Mouse (Mus musculus): ENCODE results near the gene Slc41a2. TPM values are rescaled to one million over a fixed set of nuclear protein-coding genes. Genes with fewer than 3 reads are reported as not detected.

Gene Slc41a2
- polyA plus RNA-seq, 1 experiment = not detected

GRCm38 (mm10) chr10:83185121-83185520, 152.6 kb downstream of the Slc41a2 start:
- Histone ChIP-seq H3K9ac (ENCODE audit: low read depth, poor library complexity, severe bottlenecking) (no peak overlapping the region), H3K9me3 (replicated peaks; ENCODE audit: control insufficient read depth, insufficient read depth, low read length, poor library complexity, severe bottlenecking) (no peaks in the 10 kb centered on the region), H3K27me3 (ENCODE audit: control insufficient read depth, insufficient read depth, low read length, poor library complexity, severe bottlenecking) (no peaks in the 10 kb centered on the region), H3K27ac (ENCODE audit: insufficient read depth, low read length) (no peak overlapping the region), H3K4me3 (ENCODE audit: low read depth, low read length) (no peak overlapping the region), H3K4me1 (ENCODE audit: control insufficient read depth, insufficient read depth, low read length) (no peaks in the 10 kb centered on the region), H3K36me3 (ENCODE audit: control insufficient read depth, insufficient read depth, low read length, poor library complexity, severe bottlenecking) (no peaks in the 10 kb centered on the region)
- TF ChIP-seq EP300 (IDR thresholded peaks at IDR 0.05; ENCODE audit: insufficient read depth, low read depth, low read length) (no peak), CTCF (IDR thresholded peaks at IDR 0.05; ENCODE audit: low read depth, low read length) (no peak), POLR2A (IDR thresholded peaks at IDR 0.05; ENCODE audit: insufficient read depth, low read length) (no peak)

- Histone ChIP-seq H3K9me3 (replicated peaks; ENCODE audit: control insufficient read depth, insufficient read depth, low read length, poor library complexity, severe bottlenecking) (no peaks in the 10 kb centered on the region), H3K4me1 (ENCODE audit: control insufficient read depth, insufficient read depth, low read length) (no peaks in the 10 kb centered on the region), H3K27me3 (ENCODE audit: control insufficient read depth, insufficient read depth, low read length, poor library complexity, severe bottlenecking) (no peaks in the 10 kb centered on the region), H3K27ac (ENCODE audit: insufficient read depth, low read length) (no peak overlapping the region), H3K9ac (ENCODE audit: low read depth, poor library complexity, severe bottlenecking) (no peak overlapping the region), H3K4me3 (ENCODE audit: low read depth, low read length) (no peak overlapping the region), H3K36me3 (ENCODE audit: control insufficient read depth, insufficient read depth, low read length, poor library complexity, severe bottlenecking) (no peaks in the 10 kb centered on the region)
- TF ChIP-seq EP300 (IDR thresholded peaks at IDR 0.05; ENCODE audit: insufficient read depth, low read depth, low read length) (no peak), CTCF (IDR thresholded peaks at IDR 0.05; ENCODE audit: low read depth, low read length) (no peak), POLR2A (IDR thresholded peaks at IDR 0.05; ENCODE audit: insufficient read depth, low read length) (no peak)
Observed at GRCm38 (mm10) chr10:83184480-83185069, 153.1 kb downstream of the Slc41a2 start.

GRCm38 (mm10) chr10:83183634-83184479, 153.8 kb downstream of the Slc41a2 start:
- H3K27ac ChIP-seq (ENCODE audit: insufficient read depth, low read length) = no peak overlapping the region
- no peaks in the 10 kb centered on the region for H3K4me1 ChIP-seq (ENCODE audit: control insufficient read depth, insufficient read depth, low read length)
- TF ChIP-seq POLR2A (IDR thresholded peaks at IDR 0.05; ENCODE audit: insufficient read depth, low read length) = no peak
- no peak for TF ChIP-seq CTCF (IDR thresholded peaks at IDR 0.05; ENCODE audit: low read depth, low read length)
- TF ChIP-seq EP300 (IDR thresholded peaks at IDR 0.05; ENCODE audit: insufficient read depth, low read depth, low read length) = no peak
- H3K27me3 ChIP-seq (ENCODE audit: control insufficient read depth, insufficient read depth, low read length, poor library complexity, severe bottlenecking) = no peaks in the 10 kb centered on the region
- no peaks in the 10 kb centered on the region for H3K36me3 ChIP-seq (ENCODE audit: control insufficient read depth, insufficient read depth, low read length, poor library complexity, severe bottlenecking)
- H3K9me3 ChIP-seq (replicated peaks; ENCODE audit: control insufficient read depth, insufficient read depth, low read length, poor library complexity, severe bottlenecking) = no peaks in the 10 kb centered on the region
- H3K4me3 ChIP-seq (ENCODE audit: low read depth, low read length) = no peak overlapping the region
- no peak overlapping the region for H3K9ac ChIP-seq (ENCODE audit: low read depth, poor library complexity, severe bottlenecking)

- no peaks in the 10 kb centered on the region for H3K9me3 ChIP-seq (replicated peaks; ENCODE audit: control insufficient read depth, insufficient read depth, low read length, poor library complexity, severe bottlenecking)
- H3K4me1 ChIP-seq (ENCODE audit: control insufficient read depth, insufficient read depth, low read length) = no peaks in the 10 kb centered on the region
- H3K27me3 ChIP-seq (ENCODE audit: control insufficient read depth, insufficient read depth, low read length, poor library complexity, severe bottlenecking) = no peaks in the 10 kb centered on the region
- H3K9ac ChIP-seq (ENCODE audit: low read depth, poor library complexity, severe bottlenecking) = no peak overlapping the region
- no peaks in the 10 kb centered on the region for H3K36me3 ChIP-seq (ENCODE audit: control insufficient read depth, insufficient read depth, low read length, poor library complexity, severe bottlenecking)
- no peak overlapping the region for H3K4me3 ChIP-seq (ENCODE audit: low read depth, low read length)
- H3K27ac ChIP-seq (ENCODE audit: insufficient read depth, low read length) = no peak overlapping the region
- TF ChIP-seq CTCF (IDR thresholded peaks at IDR 0.05; ENCODE audit: low read depth, low read length) (peak; percentile 74), EP300 (IDR thresholded peaks at IDR 0.05; ENCODE audit: insufficient read depth, low read depth, low read length) (no peak)
Observed at GRCm38 (mm10) chr10:83182573-83182960, 155.1 kb downstream of the Slc41a2 start.

- Histone ChIP-seq H3K9ac (ENCODE audit: low read depth, poor library complexity, severe bottlenecking) (no peak overlapping the region), H3K27ac (ENCODE audit: insufficient read depth, low read length) (no peak overlapping the region), H3K4me3 (ENCODE audit: low read depth, low read length) (no peak overlapping the region), H3K9me3 (replicated peaks; ENCODE audit: control insufficient read depth, insufficient read depth, low read length, poor library complexity, severe bottlenecking) (no peaks in the 10 kb centered on the region), H3K4me1 (ENCODE audit: control insufficient read depth, insufficient read depth, low read length) (no peaks in the 10 kb centered on the region), H3K27me3 (ENCODE audit: control insufficient read depth, insufficient read depth, low read length, poor library complexity, severe bottlenecking) (no peaks in the 10 kb centered on the region), H3K36me3 (ENCODE audit: control insufficient read depth, insufficient read depth, low read length, poor library complexity, severe bottlenecking) (no peaks in the 10 kb centered on the region)
- TF ChIP-seq POLR2A (IDR thresholded peaks at IDR 0.05; ENCODE audit: insufficient read depth, low read length) = no peak
- no peak for TF ChIP-seq CTCF (IDR thresholded peaks at IDR 0.05; ENCODE audit: low read depth, low read length)
- no peak for TF ChIP-seq EP300 (IDR thresholded peaks at IDR 0.05; ENCODE audit: insufficient read depth, low read depth, low read length)
Observed at GRCm38 (mm10) chr10:83181831-83182572, 155.7 kb downstream of the Slc41a2 start.

Other genes starting within 250 kb of the Slc41a2 start
- gene D10Wsu102e, start 22.3 kb upstream of the Slc41a2 start, polyA plus RNA-seq (2011; ENCODE audit: insufficient read depth, insufficient read length, low read depth, missing spikeins) = 8.9 TPM in 2 replicates
- 0.37 and 0.39 TPM in 2 replicates for gene Aldh1l2, start 196.3 kb upstream of the Slc41a2 start, polyA plus RNA-seq (2011; ENCODE audit: insufficient read depth, insufficient read length, low read depth, missing spikeins)
- gene Washc4, start 205.9 kb upstream of the Slc41a2 start, polyA plus RNA-seq (2011; ENCODE audit: insufficient read depth, insufficient read length, low read depth, missing spikeins) = 88.1 and 92.1 TPM in 2 replicates

Data from ES-Bruce4 (cell line).